19 mouse cellular contexts compared by ENCODE assay signal in genomic region chr12:73403906-73404474, GRCm38 (mm10).
DNase-seq lines count a peak whose midpoint lies in the region; ATAC-seq lines count a peak whose summit lies in the region.
"Had no signal": no experiment of that assay in that cellular context is flagged by ENCODE, and none has a peak within 500 bp of the region (broad histone marks: within the 10 kb centered on the region; RNA-seq: fewer than 3 reads in every experiment).

No protein-coding gene starts in this region.

- H3K4me3 ChIP-seq in heart, embryonic 14.5 days (ENCODE audit: control insufficient read depth in 1 of 2, insufficient read depth in 1 of 2, low read depth in 1 of 2, low read length in 2 of 2): no peak overlapping the region
- no peak overlapping the region for H3K4me3 ChIP-seq in hindbrain, embryonic 12.5 days
- H3K4me3 ChIP-seq: hindbrain, embryonic 15.5 days had no signal

- no peaks in the 10 kb centered on the region for H3K36me3 ChIP-seq in heart, embryonic 14.5 days (ENCODE audit: control insufficient read depth, insufficient read depth, low read length)
- no peaks in the 10 kb centered on the region for H3K36me3 ChIP-seq in hindbrain, embryonic 12.5 days
- H3K36me3 ChIP-seq: hindbrain, embryonic 15.5 days had no signal

- H3K27ac ChIP-seq in heart, embryonic 14.5 days (replicated peaks in 1 of 2; ENCODE audit: control insufficient read depth in 1 of 2, insufficient read depth in 1 of 2, low read depth in 2 of 2, low read length in 2 of 2): peak overlapping the region; percentile 92 to 99
- H3K27ac ChIP-seq in hindbrain, embryonic 12.5 days: no peak overlapping the region
- H3K27ac ChIP-seq: hindbrain, embryonic 15.5 days; kidney, postnatal 0 days; macrophage had no signal

- H3K9ac ChIP-seq in heart, embryonic 14.5 days (ENCODE audit: low read length): no peak overlapping the region
- no peak overlapping the region for H3K9ac ChIP-seq in hindbrain, embryonic 12.5 days
- H3K9ac ChIP-seq: hindbrain, embryonic 15.5 days had no signal

- H3K4me2 ChIP-seq in heart, embryonic 14.5 days (ENCODE audit: low read length): peak overlapping the region; percentile 10; the same call in 1 of the 2 replicates
- H3K4me2 ChIP-seq in hindbrain, embryonic 12.5 days (replicated peaks): no peak overlapping the region
- H3K4me2 ChIP-seq: hindbrain, embryonic 15.5 days had no signal

- no peaks in the 10 kb centered on the region for H3K9me3 ChIP-seq in heart, embryonic 14.5 days (ENCODE audit: control insufficient read depth, low read length)
- H3K9me3 ChIP-seq in hindbrain, embryonic 12.5 days (replicated peaks): no peaks in the 10 kb centered on the region
- H3K9me3 ChIP-seq: hindbrain, embryonic 15.5 days had no signal

- peaks cover 38 to 42% of the 10 kb centered on the region in 2 experiments for H3K4me1 ChIP-seq in heart, embryonic 14.5 days (ENCODE audit: control insufficient read depth in 2 of 2, insufficient read depth in 2 of 2, low read length in 2 of 2)
- peaks cover 14% of the 10 kb centered on the region for H3K4me1 ChIP-seq in hindbrain, embryonic 12.5 days
- H3K4me1 ChIP-seq: hindbrain, embryonic 15.5 days had no signal

- ATAC-seq in heart, embryonic 14.5 days (ENCODE audit: insufficient number of reproducible peaks, insufficient read depth, low FRiP score, low read depth): no peak
- ATAC-seq in monocyte, adult 5-6 weeks (replicated peaks; ENCODE audit: insufficient number of reproducible peaks, low FRiP score, low TSS enrichment, poor library complexity, severe bottlenecking): no peak
- no peak for ATAC-seq in hindbrain, embryonic 12.5 days (ENCODE audit: low FRiP score)
- ATAC-seq: forebrain, embryonic 14.5 days; intestine, postnatal 0 days had no signal

- DNase-seq in adrenal gland, adult 8-10 months: peak; percentile 23
- DNase-seq in adrenal gland, postnatal 25 days: no peak
- peak; percentile 5 for DNase-seq in kidney, postnatal 10 days
- no peak for DNase-seq in kidney, postnatal 36 days
- DNase-seq in mesoderm, embryonic 11.5 days (ENCODE audit: low read depth, low spot score): peak; percentile 57
- DNase-seq: cerebellum, adult 9-11 months; embryo, embryonic 11 days; lung, adult 2 months; midbrain, embryonic 14.5 days; right cerebral cortex, postnatal 25 days had no signal

- 37% methylated on average over 13 of the region's 13 CpGs for whole genome bisulfite sequencing in heart, embryonic 14.5 days
- WGBS in hindbrain, embryonic 12.5 days: 68% methylated on average over 13 of the region's 13 CpGs

- H3K27me3 ChIP-seq in heart, embryonic 14.5 days (ENCODE audit: control insufficient read depth, insufficient read depth, low read length): no peaks in the 10 kb centered on the region
- H3K27me3 ChIP-seq in hindbrain, embryonic 12.5 days: no peaks in the 10 kb centered on the region
- H3K27me3 ChIP-seq: CH12.LX; hindbrain, embryonic 15.5 days had no signal

Comparison
In these comparisons a context has a peak if more than half of its experiments do, and no peak if none do; other contexts are left out.
1. DNase-seq: peak in adrenal gland, adult 8-10 months (single experiment), kidney, postnatal 10 days (single experiment) and mesoderm, embryonic 11.5 days (single experiment); none in adrenal gland, postnatal 25 days (single experiment) and kidney, postnatal 36 days (0 of 2).